Mouse (Mus musculus) hindbrain, embryonic 10.5 days (tissue): ENCODE measurements around the gene G3bp2. TPM values are rescaled to one million over a fixed set of nuclear protein-coding genes. Genes with fewer than 3 reads are reported as not detected.
A peak's percentile ranks its signal among the peaks of the same experiment; 100 is the strongest.

Experiments
- DNase-seq: peaks from one replicate; pipeline ENCODE4 v3.0.0-alpha.2; 2017; ENCODE audit warnings: low spot score
- H3K27ac ChIP-seq: fragments of 300-500 bp; sonication (generic); 2 replicates; pipeline ENCODE4 v1.5.1; 2016; ENCODE audit warnings: mild to moderate bottlenecking, moderate library complexity
- H3K27me3 ChIP-seq: fragments of 300-500 bp; sonication (generic); 2 replicates; pipeline ENCODE4 v1.6.1; 2016; ENCODE audit warnings: mild to moderate bottlenecking; ENCODE audit not compliant: poor library complexity, insufficient read depth, severe bottlenecking
- H3K36me3 ChIP-seq: fragments of 300-500 bp; sonication (generic); 2 replicates; pipeline ENCODE4 v1.6.1; 2016; ENCODE audit warnings: mild to moderate bottlenecking, moderate library complexity
- H3K4me1 ChIP-seq: fragments of 300-500 bp; sonication (generic); replicated peaks from 2 replicates; pipeline ENCODE4 v1.6.1; 2016; ENCODE audit warnings: mild to moderate bottlenecking
- H3K4me3 ChIP-seq: fragments of 300-500 bp; sonication (generic); 2 replicates; pipeline ENCODE4 v1.5.1; 2016; ENCODE audit warnings: mild to moderate bottlenecking, moderate library complexity
- H3K9me3 ChIP-seq: fragments of 300-500 bp; sonication (generic); 2 replicates; pipeline ENCODE4 v1.6.1; 2016; ENCODE audit warnings: mild to moderate bottlenecking, moderate library complexity
- WGBS: fragments of 180-500 bp; shearing (Covaris S2); methylation state at CpG from one replicate; pipeline ENCODE4 v1.1.7; 2016; 5-methylcytosine and 5-hydroxymethylcytosine counted together
- polyA plus RNA-seq: library from polyadenylated mRNA; unstranded; fragments of >200 nt; fragmentation: Nextera tagmentation; extraction: Ambion mirVana; gene quantifications from 2 replicates; pipeline ENCODE4 v1.2.1, GENCODE M21; 2016

The G3bp2 gene
- polyA plus RNA-seq, 1 experiment from 2014 or later, result 273 TPM

DNA sequence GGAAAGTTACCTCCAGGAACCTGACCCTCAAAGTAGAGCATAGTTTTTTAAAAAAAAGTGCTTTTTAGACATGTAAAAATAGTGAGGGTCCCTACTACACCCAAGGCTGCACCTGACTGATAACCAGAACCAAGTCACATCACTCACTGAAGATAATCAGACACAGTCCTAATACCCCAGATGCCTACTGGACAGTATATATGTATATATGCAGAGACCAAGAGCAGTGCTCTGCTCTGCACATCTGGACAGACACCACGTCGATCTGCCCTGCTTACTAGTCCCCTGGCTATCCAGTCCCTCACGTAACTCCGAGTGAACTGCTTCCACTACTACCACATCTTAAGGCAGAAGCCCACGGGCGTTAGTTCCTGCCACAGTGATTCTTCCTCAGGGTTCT lies 30.7 kb upstream of the G3bp2 start:
- no peaks in the 10 kb centered on the region for H3K9me3 ChIP-seq
- H3K4me1 ChIP-seq, result peaks cover 10% of the 10 kb centered on the region
- no peak overlapping the region for H3K4me3 ChIP-seq
- H3K27ac ChIP-seq, result no peak overlapping the region
- H3K27me3 ChIP-seq, result no peaks in the 10 kb centered on the region
- H3K36me3 ChIP-seq, result no peaks in the 10 kb centered on the region
- DNase-seq, result no peak
- 88% methylated on average over 6 of the region's 6 CpGs for WGBS

GRCm38 (mm10) chr5:92113484-92113883 lies 30.0 kb upstream of the G3bp2 start:
- peaks cover 10% of the 10 kb centered on the region for H3K4me1 ChIP-seq
- DNase-seq, result no peak
- H3K27me3 ChIP-seq, result no peaks in the 10 kb centered on the region
- H3K4me3 ChIP-seq, result no peak overlapping the region
- H3K36me3 ChIP-seq, result no peaks in the 10 kb centered on the region
- H3K9me3 ChIP-seq, result no peaks in the 10 kb centered on the region
- WGBS, result 87% methylated on average over 7 of the region's 7 CpGs
- no peak overlapping the region for H3K27ac ChIP-seq

DNA sequence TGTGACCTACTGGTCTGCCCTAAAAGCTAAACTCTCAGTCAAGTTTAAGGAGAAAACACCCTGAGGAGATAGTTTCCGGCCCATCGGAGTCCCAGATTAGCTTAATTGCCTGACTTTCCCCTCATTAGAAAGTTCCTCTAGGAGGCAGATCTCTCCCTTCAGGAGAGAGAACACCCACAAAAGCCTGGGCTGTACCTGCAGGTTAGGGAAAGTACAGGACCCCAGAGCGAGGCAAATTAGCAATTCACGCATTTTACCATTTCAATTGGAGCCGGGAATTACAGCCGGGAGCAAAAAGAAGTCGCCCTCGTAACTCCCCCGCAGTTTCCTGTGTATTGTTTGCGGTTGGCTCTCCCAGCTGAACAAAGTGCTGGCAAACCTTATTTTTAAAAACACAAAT lies 29.1 kb upstream of the G3bp2 start:
- DNase-seq, result no peak
- Histone ChIP-seq H3K4me3 (peak overlapping the region; percentile 35), H3K27me3 (no peaks in the 10 kb centered on the region), H3K27ac (no peak overlapping the region), H3K36me3 (no peaks in the 10 kb centered on the region), H3K4me1 (peaks cover 10% of the 10 kb centered on the region), H3K9me3 (no peaks in the 10 kb centered on the region)
- WGBS, result 2% methylated on average over 10 of the region's 10 CpGs

DNA sequence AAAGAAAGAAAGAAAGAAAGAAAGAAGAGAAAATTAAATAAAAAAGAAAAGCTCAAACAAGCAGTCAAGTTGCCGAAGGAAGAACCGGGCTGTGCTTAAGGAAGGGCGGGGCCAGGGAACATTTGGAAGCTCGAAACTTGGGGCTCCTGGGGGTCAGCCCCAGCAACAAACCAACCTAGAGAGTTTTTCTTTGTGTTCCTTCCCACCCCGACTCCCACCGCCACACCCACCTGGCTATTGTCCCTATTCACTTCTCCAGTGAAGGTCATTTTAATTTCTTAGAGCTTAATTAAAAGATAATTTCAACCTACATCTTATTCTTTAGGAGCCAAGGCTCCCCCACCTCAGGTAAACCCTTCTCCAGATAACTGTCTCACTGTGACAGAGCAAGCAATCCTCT lies 28.7 kb upstream of the G3bp2 start:
- peak overlapping the region; percentile 35 for H3K4me3 ChIP-seq
- WGBS, result 9% methylated on average over 6 of the region's 6 CpGs
- no peak overlapping the region for H3K27ac ChIP-seq
- no peak for DNase-seq
- no peaks in the 10 kb centered on the region for H3K9me3 ChIP-seq
- H3K36me3 ChIP-seq, result no peaks in the 10 kb centered on the region
- H3K27me3 ChIP-seq, result no peaks in the 10 kb centered on the region
- peaks cover 10% of the 10 kb centered on the region for H3K4me1 ChIP-seq

DNA sequence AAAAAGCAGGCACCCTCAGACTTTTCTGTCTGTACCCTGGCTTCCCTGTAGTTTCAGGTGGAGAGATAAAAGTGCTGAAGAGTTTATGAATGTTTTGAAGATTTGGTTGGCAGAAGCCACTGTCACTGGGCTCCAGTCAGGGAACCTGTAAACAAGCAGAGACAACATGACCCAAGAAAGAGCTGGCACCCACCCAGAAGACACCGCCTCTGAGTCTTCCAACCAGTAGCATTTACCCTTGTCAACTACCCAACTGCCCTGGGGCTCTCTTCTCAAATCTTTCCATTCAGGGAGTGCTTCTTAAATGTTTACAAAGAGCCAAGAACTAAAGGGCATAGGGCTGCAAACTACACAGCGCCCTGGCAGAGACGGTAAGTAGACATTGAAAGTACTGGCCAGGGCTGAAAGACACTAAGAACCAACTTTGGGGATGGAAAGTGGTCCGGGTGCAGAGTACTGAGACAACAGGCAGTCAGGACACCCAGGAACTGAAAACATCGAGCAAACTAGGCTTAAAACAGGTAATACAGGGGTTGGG lies 27.4 kb upstream of the G3bp2 start:
- WGBS, result 88% methylated on average over 5 of the region's 5 CpGs
- no peak for DNase-seq
- no peak overlapping the region for H3K4me3 ChIP-seq
- H3K36me3 ChIP-seq, result no peaks in the 10 kb centered on the region
- H3K27me3 ChIP-seq, result no peaks in the 10 kb centered on the region
- H3K27ac ChIP-seq, result no peak overlapping the region
- peaks cover 14% of the 10 kb centered on the region for H3K4me1 ChIP-seq
- H3K9me3 ChIP-seq, result no peaks in the 10 kb centered on the region

DNA sequence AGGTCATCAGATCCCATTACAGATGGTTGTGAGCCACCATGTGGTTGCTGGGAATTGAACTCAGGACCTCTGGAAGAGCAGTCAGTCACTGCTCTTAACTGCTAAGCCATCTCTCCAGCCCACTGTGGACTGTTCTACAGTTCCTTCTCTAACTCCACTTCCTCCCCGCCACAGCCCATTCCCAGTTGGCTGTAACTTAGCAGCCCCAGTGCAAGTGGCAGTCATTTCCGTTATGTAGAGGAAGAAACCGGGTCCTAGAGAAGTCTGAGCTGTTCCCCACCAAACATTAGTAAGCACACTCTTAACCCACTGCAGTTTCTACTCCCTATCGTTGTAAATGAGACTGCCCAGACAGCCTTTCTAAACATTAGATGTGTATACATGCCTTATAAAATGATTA lies 23.8 kb upstream of the G3bp2 start:
- H3K27ac ChIP-seq, result no peak overlapping the region
- peaks cover 7% of the 10 kb centered on the region for H3K4me1 ChIP-seq
- H3K4me3 ChIP-seq, result no peak overlapping the region
- H3K36me3 ChIP-seq, result no peaks in the 10 kb centered on the region
- H3K27me3 ChIP-seq, result no peaks in the 10 kb centered on the region
- H3K9me3 ChIP-seq, result no peaks in the 10 kb centered on the region
- WGBS, result 89% methylated on average over 4 of the region's 4 CpGs
- DNase-seq, result no peak

- 49% methylated on average over 10 of the region's 10 CpGs for WGBS
- H3K9me3 ChIP-seq, result no peaks in the 10 kb centered on the region
- 0 out of 2 replicates have a peak, but pooled peaks cover 4% of the 10 kb centered on the region for H3K4me1 ChIP-seq
- H3K4me3 ChIP-seq, result no peak overlapping the region
- H3K27ac ChIP-seq, result no peak overlapping the region
- no peak for DNase-seq
- no peaks in the 10 kb centered on the region for H3K27me3 ChIP-seq
- no peaks in the 10 kb centered on the region for H3K36me3 ChIP-seq
These were observed 23.0 kb upstream of the G3bp2 start for GRCm38 (mm10) chr5:92106327-92107125.

DNA sequence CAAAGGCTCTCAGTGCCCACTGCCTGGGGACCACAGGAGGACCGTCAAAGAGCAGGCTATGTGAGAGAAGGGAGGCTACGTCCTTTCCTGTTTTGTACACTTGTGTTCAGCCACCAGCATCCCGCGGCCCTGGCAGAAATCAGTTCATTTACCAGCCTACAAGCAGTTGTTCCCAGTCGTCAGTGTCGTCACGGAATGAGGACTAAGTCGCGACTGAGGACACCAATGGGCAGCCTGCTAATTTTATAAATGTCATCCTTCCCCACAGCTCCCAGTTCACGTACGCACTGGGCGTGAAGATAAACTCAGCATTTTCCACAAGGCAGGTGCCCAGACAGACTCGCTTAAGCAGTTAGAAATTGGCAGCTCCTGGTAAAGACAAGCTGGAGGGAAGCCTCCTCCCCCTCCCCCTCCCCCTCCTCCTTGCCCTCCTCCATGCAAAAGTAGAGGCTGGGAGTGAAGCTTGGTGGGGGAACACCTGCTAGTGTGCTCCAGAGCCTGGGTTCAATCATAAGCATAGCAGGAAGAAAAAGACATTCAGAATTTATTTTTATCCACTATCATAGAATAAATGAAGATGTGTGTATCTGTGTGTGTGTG lies 20.4 kb upstream of the G3bp2 start:
- Histone ChIP-seq H3K9me3 (no peaks in the 10 kb centered on the region), H3K27me3 (no peaks in the 10 kb centered on the region), H3K4me3 (no peak overlapping the region), H3K27ac (no peak overlapping the region), H3K36me3 (no peaks in the 10 kb centered on the region), H3K4me1 (0 out of 2 replicates have a peak, but pooled peaks cover 4% of the 10 kb centered on the region)
- WGBS, result 75% methylated on average over 13 of the region's 13 CpGs
- no peak for DNase-seq

DNA sequence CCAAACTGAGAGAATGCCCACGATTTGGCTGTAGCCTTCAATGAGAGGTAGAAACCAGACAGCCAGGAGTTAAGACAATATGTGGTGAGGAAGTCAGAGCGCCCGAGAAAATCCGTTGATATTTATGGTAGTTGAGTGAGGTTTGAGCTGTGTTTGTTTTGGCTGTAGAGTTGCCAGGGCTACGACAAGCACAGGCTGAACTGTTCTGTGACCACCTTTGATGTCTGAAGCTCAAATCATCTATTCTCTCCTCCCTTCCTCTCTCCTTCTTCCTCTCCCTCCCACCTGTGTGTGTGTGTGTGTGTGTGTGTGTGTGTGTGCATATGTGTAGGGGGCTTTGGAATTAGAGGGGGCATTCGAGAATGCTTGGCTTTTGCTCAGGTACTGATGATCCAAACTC lies 19.5 kb upstream of the G3bp2 start:
- Histone ChIP-seq H3K4me1 (0 out of 2 replicates have a peak, but pooled peaks cover 5% of the 10 kb centered on the region), H3K27ac (no peak overlapping the region), H3K27me3 (no peaks in the 10 kb centered on the region), H3K9me3 (no peaks in the 10 kb centered on the region), H3K36me3 (no peaks in the 10 kb centered on the region), H3K4me3 (no peak overlapping the region)
- no peak for DNase-seq
- WGBS, result 77% methylated on average over 6 of the region's 6 CpGs

DNA sequence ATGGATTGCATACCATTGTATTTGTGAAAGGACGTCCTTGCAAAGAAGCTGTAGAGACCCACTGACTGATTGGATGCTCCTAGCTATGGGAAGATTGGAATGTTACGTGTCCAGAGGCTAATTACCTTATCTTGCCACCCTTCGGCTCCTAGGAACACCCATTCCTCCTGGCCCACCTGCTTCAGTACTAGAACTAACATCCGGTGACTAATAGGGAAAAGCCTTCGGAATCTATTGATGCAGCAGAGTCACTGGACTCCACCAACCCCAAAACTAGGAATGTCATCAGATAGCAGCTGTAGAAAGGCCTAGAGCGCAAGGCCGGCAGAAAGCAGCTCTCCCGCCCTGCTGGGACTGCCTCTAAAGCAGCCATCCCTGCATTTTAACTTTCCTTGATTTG lies 18.1 kb upstream of the G3bp2 start:
- H3K4me3 ChIP-seq, result no peak overlapping the region
- H3K27me3 ChIP-seq, result no peaks in the 10 kb centered on the region
- H3K4me1 ChIP-seq, result 0 out of 2 replicates have a peak, but pooled peaks cover 4% of the 10 kb centered on the region
- no peaks in the 10 kb centered on the region for H3K9me3 ChIP-seq
- no peak for DNase-seq
- H3K27ac ChIP-seq, result no peak overlapping the region
- 92% methylated on average over 8 of the region's 8 CpGs for WGBS
- H3K36me3 ChIP-seq, result no peaks in the 10 kb centered on the region

DNA sequence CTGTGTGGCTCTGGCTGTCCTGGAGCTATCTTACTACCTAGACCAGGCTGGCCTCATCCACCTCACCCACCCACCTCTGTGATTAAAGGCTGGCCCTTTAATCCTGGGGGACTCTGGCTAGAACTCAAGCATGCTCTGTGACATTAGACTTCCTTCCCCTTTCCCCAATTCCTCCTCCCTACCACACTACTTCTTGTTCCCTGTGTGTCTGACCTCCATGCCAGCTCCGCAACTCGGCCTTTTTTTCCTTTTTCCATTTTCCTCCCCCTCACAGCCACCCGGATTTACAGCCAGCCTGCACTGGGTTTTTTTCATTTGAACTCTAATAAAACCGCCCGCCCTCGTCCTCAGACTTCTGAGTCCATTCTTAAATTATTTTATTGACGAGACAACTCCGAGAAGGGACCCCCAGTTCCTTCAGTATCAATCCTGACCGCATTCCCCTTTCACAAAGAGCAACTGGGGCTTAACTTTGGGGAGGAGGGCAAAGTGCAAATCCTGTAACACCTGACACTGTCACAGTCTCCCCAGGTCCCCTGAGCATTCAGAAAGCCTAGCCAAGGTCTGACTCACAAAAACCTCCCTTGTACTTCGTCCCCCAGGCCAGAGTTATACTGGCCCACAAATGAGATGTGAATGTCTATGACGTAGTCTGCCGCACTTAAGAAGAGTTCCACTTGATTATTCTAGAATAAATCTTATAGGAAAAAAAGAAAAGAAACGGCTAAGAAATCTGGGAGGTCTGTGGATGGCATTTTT lies 15.0 kb upstream of the G3bp2 start:
- H3K36me3 ChIP-seq, result no peaks in the 10 kb centered on the region
- no peak overlapping the region for H3K4me3 ChIP-seq
- DNase-seq, result no peak
- H3K27me3 ChIP-seq, result no peaks in the 10 kb centered on the region
- peaks cover 6% of the 10 kb centered on the region for H3K4me1 ChIP-seq
- no peaks in the 10 kb centered on the region for H3K9me3 ChIP-seq
- H3K27ac ChIP-seq, result no peak overlapping the region
- 66% methylated on average over 13 of the region's 13 CpGs for WGBS

- Histone ChIP-seq H3K27ac (no peak overlapping the region), H3K4me3 (no peak overlapping the region), H3K4me1 (peaks cover 14% of the 10 kb centered on the region), H3K27me3 (no peaks in the 10 kb centered on the region), H3K36me3 (no peaks in the 10 kb centered on the region), H3K9me3 (no peaks in the 10 kb centered on the region)
- no peak for DNase-seq
- 93% methylated on average over 4 of the region's 4 CpGs for WGBS
These were observed 14.3 kb upstream of the G3bp2 start for GRCm38 (mm10) chr5:92097779-92098178.

- Histone ChIP-seq H3K4me3 (no peak overlapping the region), H3K4me1 (peaks cover 15% of the 10 kb centered on the region), H3K27ac (no peak overlapping the region), H3K27me3 (no peaks in the 10 kb centered on the region), H3K9me3 (no peaks in the 10 kb centered on the region), H3K36me3 (no peaks in the 10 kb centered on the region)
- DNase-seq, result no peak
- WGBS, result 94% methylated on average over 6 of the region's 6 CpGs
These were observed 13.3 kb upstream of the G3bp2 start for GRCm38 (mm10) chr5:92096786-92097185.
